Mouse (Mus musculus): ENCODE results near the gene Tpbgl. TPM values are rescaled to one million over a fixed set of nuclear protein-coding genes. Genes with fewer than 3 reads are reported as not detected.

The Tpbgl gene
- 7.0 TPM for polyA plus RNA-seq (2014; fragmentation: Illumina TruSeq; extraction: RNeasy Lipid Tissue Mini Kit (QIAGEN cat#74804); ENCODE audit: low read depth, low replicate concordance)

GRCm38 (mm10) chr7:99626376-99627270, at the start of gene Tpbgl:
Tpbgl (minus strand) TSS chr7:99627103.

Other genes with a start within 250 kb of the Tpbgl start
- not detected for gene Gdpd5, start 245.7 kb downstream of the Tpbgl start, polyA plus RNA-seq (2014; fragmentation: Illumina TruSeq; extraction: RNeasy Lipid Tissue Mini Kit (QIAGEN cat#74804); ENCODE audit: low read depth, low replicate concordance)
- 2.1 TPM for gene Klhl35, start 161.1 kb downstream of the Tpbgl start, polyA plus RNA-seq (2014; fragmentation: Illumina TruSeq; extraction: RNeasy Lipid Tissue Mini Kit (QIAGEN cat#74804); ENCODE audit: low read depth, low replicate concordance)
- gene Rps3, start 143.4 kb downstream of the Tpbgl start, polyA plus RNA-seq (2014; fragmentation: Illumina TruSeq; extraction: RNeasy Lipid Tissue Mini Kit (QIAGEN cat#74804); ENCODE audit: low read depth, low replicate concordance) = 136 TPM
- gene Arrb1, start 91.6 kb downstream of the Tpbgl start, polyA plus RNA-seq (2014; fragmentation: Illumina TruSeq; extraction: RNeasy Lipid Tissue Mini Kit (QIAGEN cat#74804); ENCODE audit: low read depth, low replicate concordance) = 3.6 TPM
- 0.77 TPM for gene Slco2b1, start 84.2 kb upstream of the Tpbgl start, polyA plus RNA-seq (2014; fragmentation: Illumina TruSeq; extraction: RNeasy Lipid Tissue Mini Kit (QIAGEN cat#74804); ENCODE audit: low read depth, low replicate concordance)
- not detected for gene Olfr520, start 103.2 kb upstream of the Tpbgl start, polyA plus RNA-seq (2014; fragmentation: Illumina TruSeq; extraction: RNeasy Lipid Tissue Mini Kit (QIAGEN cat#74804); ENCODE audit: low read depth, low replicate concordance)
- gene Olfr521, start 136.4 kb upstream of the Tpbgl start, polyA plus RNA-seq (2014; fragmentation: Illumina TruSeq; extraction: RNeasy Lipid Tissue Mini Kit (QIAGEN cat#74804); ENCODE audit: low read depth, low replicate concordance) = not detected
- gene Neu3, start 201.3 kb upstream of the Tpbgl start, polyA plus RNA-seq (2014; fragmentation: Illumina TruSeq; extraction: RNeasy Lipid Tissue Mini Kit (QIAGEN cat#74804); ENCODE audit: low read depth, low replicate concordance) = 1.1 TPM
- 81.9 TPM for gene Xrra1, start 232.0 kb upstream of the Tpbgl start, polyA plus RNA-seq (2014; fragmentation: Illumina TruSeq; extraction: RNeasy Lipid Tissue Mini Kit (QIAGEN cat#74804); ENCODE audit: low read depth, low replicate concordance)
- gene Spcs2, start 236.4 kb upstream of the Tpbgl start, polyA plus RNA-seq (2014; fragmentation: Illumina TruSeq; extraction: RNeasy Lipid Tissue Mini Kit (QIAGEN cat#74804); ENCODE audit: low read depth, low replicate concordance) = 454 TPM

Measured in testis, adult 10 weeks (tissue).